Mouse (Mus musculus) E14TG2a.4 (cell line): ENCODE data around the gene Rtf2.

ENCODE experiments used
- CTCF ChIP-seq: conservative IDR thresholded peaks from 2 replicates; pipeline ENCODE4 v1.5.1; 2014; ENCODE audit warnings: low read length
- POU5F1 ChIP-seq: IDR thresholded peaks from 2 replicates; pipeline ENCODE4 v1.6.1; 2014; ENCODE audit warnings: low read length, borderline replicate concordance

DNA sequence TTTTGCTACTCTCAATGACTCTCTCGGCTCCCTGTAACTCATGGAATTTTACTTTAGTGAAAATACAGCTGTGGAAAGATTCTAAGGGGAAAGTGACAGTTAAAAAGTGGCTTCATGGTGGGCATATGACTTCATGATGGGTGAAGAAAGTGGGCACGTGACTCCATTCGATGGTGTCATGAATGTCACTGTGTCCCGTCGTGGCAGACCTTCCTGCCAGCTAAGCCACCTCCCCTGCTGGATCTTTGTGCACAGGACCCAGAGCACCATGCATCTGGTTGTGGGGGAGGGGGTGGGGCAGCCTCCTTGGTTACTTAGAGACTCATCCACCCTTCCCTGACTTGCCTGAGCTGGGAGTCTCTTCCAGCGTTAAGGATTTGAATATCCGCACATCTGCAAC lies 36.1 kb upstream of the Rtf2 start:
- TF ChIP-seq CTCF (no peak), POU5F1 (no peak)
